Mouse (Mus musculus) inflammation-experienced regulatory T-cells, adult 6 months (primary cell): ENCODE measurements around the gene Kif20b. TPM values are rescaled to one million over a fixed set of nuclear protein-coding genes. Genes with fewer than 3 reads are reported as not detected.

ENCODE experiments used
- ATAC-seq: one replicate; pipeline ENCODE4 v1.8.0; 2017
- polyA plus RNA-seq, 3 experiments: library from polyadenylated mRNA; unstranded; fragments of 100-300 nt; shearing (Covaris generic); gene quantifications; one replicate each; pipeline ENCODE4 v1.2.1; 2017

Gene Kif20b
- polyA plus RNA-seq, 3 experiments from 2014 or later: 17.8 to 64.7 (median 29.5) TPM

DNA sequence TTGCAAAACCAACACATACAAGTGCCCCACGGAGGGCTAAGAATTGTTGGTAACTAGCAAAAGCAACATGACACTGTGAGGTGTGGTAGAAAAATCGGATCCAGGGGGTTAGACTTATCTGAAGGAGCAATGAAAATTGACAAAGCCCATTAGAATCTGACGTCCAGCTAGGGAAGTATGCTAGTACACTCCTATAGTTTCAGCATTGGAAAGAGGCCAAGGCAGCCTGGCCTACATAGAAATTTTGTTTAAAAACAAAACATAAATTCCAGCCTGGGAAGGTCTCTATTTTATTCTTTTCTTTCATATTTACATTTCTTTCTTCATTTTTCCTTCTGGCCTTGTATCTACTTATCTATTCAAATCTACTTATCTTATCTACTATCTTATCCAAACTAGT, 1.6 kb upstream of the Kif20b start:
- no peak for ATAC-seq

- ATAC-seq: no peak
These were observed 909 bp upstream of the Kif20b start for GRCm38 (mm10) chr19:34921253-34921651.

- ATAC-seq: no peak
These were observed 422 bp downstream of the Kif20b start for GRCm38 (mm10) chr19:34922603-34922963.

DNA sequence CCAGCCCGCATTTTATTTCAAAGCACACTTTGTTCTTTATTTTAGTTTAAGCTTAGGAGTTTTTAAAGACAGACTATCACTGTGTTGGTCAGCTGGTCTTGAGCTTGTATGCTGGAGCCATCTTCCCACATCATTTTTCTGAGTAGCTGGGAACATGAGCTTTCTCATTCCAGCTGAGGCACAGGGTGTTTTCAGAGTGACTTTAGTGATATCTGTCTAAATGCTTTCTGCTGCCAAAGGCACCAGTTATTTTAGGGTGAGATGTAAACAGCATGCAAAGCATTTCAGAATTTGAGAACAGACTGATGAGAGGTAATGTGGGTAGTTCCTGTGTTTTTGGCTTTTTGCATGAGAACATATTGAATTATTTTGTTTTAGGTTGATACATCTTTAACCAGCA, 25.0 kb downstream of the Kif20b start:
- ATAC-seq: no peak

GRCm38 (mm10) chr19:34953842-34954541, 31.8 kb downstream of the Kif20b start:
- no peak for ATAC-seq

- peak; percentile 97 for ATAC-seq
These were observed 37.2 kb downstream of the Kif20b start for GRCm38 (mm10) chr19:34959369-34959768.

DNA sequence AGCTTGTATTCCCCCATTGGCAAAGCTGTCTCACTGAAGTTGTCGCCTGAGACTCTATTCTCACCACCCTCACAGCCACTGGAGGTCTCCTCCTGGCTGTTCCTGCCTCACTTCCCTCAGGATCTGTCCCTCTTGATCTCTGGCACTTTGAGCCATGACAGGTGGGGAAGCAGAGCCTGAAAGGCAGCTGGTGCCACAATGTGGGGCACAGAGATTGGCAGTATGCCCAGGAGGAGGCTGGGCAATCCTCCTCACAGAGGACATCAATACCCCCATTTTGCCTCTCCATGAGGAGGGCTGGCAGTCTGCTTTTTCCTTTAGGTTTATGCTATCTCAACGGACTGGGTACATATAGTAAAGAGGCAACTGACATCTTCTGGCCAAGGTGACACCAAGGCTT, 62.6 kb downstream of the Kif20b start:
- no peak for ATAC-seq

- no peak for ATAC-seq
These were observed 68.3 kb downstream of the Kif20b start for GRCm38 (mm10) chr19:34990443-34990842.

GRCm38 (mm10) chr19:34992969-34993527, 70.9 kb downstream of the Kif20b start:
- ATAC-seq: no peak

DNA sequence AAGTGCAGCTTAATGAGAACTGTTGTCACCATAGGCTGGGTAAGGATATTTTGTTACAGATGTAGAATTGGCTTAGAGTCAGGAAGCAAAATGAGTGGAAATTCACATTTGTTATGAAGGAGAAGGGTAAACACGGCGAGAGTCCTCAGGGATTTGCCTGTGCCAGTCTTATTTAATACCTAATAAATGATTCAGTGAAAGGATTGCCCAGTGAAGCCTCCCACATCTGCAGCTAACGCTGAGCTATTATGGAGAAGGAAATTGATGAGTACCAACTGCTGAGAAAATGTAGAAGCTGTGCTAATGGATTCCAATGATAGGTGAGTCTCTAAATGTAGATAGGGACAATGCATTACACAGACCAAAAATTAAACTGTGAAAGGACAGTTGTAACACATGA, 92.9 kb downstream of the Kif20b start:
- no peak for ATAC-seq

- ATAC-seq: no peak
These were observed 95.5 kb downstream of the Kif20b start for GRCm38 (mm10) chr19:35017474-35018208.

GRCm38 (mm10) chr19:35018209-35018581, 96.0 kb downstream of the Kif20b start:
- no peak for ATAC-seq

Other genes starting within 250 kb of the Kif20b start
- gene Slc16a12, start 175.1 kb upstream of the Kif20b start, polyA plus RNA-seq: under 1 TPM in 1 of 3 experiments, not detected in 2; 0.18 TPM
- under 1 TPM; 0.35 to 0.83 (median 0.52) TPM for gene Pank1, start 42.9 kb upstream of the Kif20b start, polyA plus RNA-seq